Mouse (Mus musculus): ENCODE results near the gene Dennd6a. TPM values are rescaled to one million over a fixed set of nuclear protein-coding genes. Genes with fewer than 3 reads are reported as not detected.
"Not testable (repeated sequence)": the region's sequence is repeated elsewhere in the genome, so short reads cannot be mapped to it uniquely, and the experiment has no call there.

The Dennd6a gene
- total RNA-seq (2021): 10 to 100 TPM; 21.5 to 24.3 TPM
- long read RNA-seq, experiment 1, full-length matches to known transcripts: 13 of 22 reads
- long read RNA-seq, experiment 1, partial matches to known transcripts: 2 of 22 reads
- long read RNA-seq, experiment 1, other reads (novel, unspliced or antisense): 7 of 22 reads
- long read RNA-seq, experiment 2, full-length matches to known transcripts: 18 of 26 reads
- long read RNA-seq, experiment 2, partial matches to known transcripts: 4 of 26 reads
- long read RNA-seq, experiment 2, other reads (novel, unspliced or antisense): 4 of 26 reads

- DNase-seq (ENCODE audit: low spot score in 2 of 2): not testable (repeated sequence)
Observed at GRCm38 (mm10) chr14:26573556-26573955, at the start of gene Dennd6a. Dennd6a (plus strand) TSS chr14:26573856.

GRCm38 (mm10) chr14:26525955-26526354, 47.7 kb upstream of the Dennd6a start:
- no peak for DNase-seq (ENCODE audit: low spot score in 2 of 2)

- DNase-seq (ENCODE audit: low spot score in 2 of 2): no peak
Observed at GRCm38 (mm10) chr14:26528296-26528695, 45.4 kb upstream of the Dennd6a start.

- DNase-seq (ENCODE audit: low spot score in 2 of 2): no peak
Observed at GRCm38 (mm10) chr14:26530350-26530749, 43.3 kb upstream of the Dennd6a start.

GRCm38 (mm10) chr14:26531410-26532313, 42.0 kb upstream of the Dennd6a start:
- no peak for DNase-seq (ENCODE audit: low spot score in 2 of 2)

GRCm38 (mm10) chr14:26532752-26533151, 40.9 kb upstream of the Dennd6a start:
- no peak for DNase-seq (ENCODE audit: low spot score in 2 of 2)

GRCm38 (mm10) chr14:26533267-26533666, 40.4 kb upstream of the Dennd6a start:
- peak in 1 of 2 experiments; percentile 18 for DNase-seq (ENCODE audit: low spot score in 2 of 2)

- DNase-seq (ENCODE audit: low spot score in 2 of 2): peak; percentile 21 to 40
Observed at GRCm38 (mm10) chr14:26533821-26534756, 39.6 kb upstream of the Dennd6a start.

- DNase-seq (ENCODE audit: low spot score in 2 of 2): peak; percentile 97 to 99
Observed at GRCm38 (mm10) chr14:26534757-26535479, 38.7 kb upstream of the Dennd6a start, which contains the start of gene Slmap. Slmap (minus strand) TSS chr14:26534931.

- DNase-seq (ENCODE audit: low spot score in 2 of 2): no peak
Observed at GRCm38 (mm10) chr14:26539241-26539640, 34.4 kb upstream of the Dennd6a start.

GRCm38 (mm10) chr14:26540577-26540976, 33.1 kb upstream of the Dennd6a start:
- DNase-seq (ENCODE audit: low spot score in 2 of 2): no peak

GRCm38 (mm10) chr14:26542136-26542535, 31.5 kb upstream of the Dennd6a start:
- no peak for DNase-seq (ENCODE audit: low spot score in 2 of 2)

GRCm38 (mm10) chr14:26547516-26548488, 25.9 kb upstream of the Dennd6a start:
- DNase-seq (ENCODE audit: low spot score in 2 of 2): no peak

- DNase-seq (ENCODE audit: low spot score in 2 of 2): no peak
Observed at GRCm38 (mm10) chr14:26550712-26551111, 22.9 kb upstream of the Dennd6a start.

- no peak for DNase-seq (ENCODE audit: low spot score in 2 of 2)
Observed at GRCm38 (mm10) chr14:26552441-26552840, 21.2 kb upstream of the Dennd6a start.

GRCm38 (mm10) chr14:26552853-26553252, 20.8 kb upstream of the Dennd6a start:
- no peak for DNase-seq (ENCODE audit: low spot score in 2 of 2)

- no peak for DNase-seq (ENCODE audit: low spot score in 2 of 2)
Observed at GRCm38 (mm10) chr14:26557581-26557980, 16.1 kb upstream of the Dennd6a start.

GRCm38 (mm10) chr14:26558536-26558935, 15.1 kb upstream of the Dennd6a start:
- DNase-seq (ENCODE audit: low spot score in 2 of 2): no peak

GRCm38 (mm10) chr14:26562247-26562646, 11.4 kb upstream of the Dennd6a start:
- no peak for DNase-seq (ENCODE audit: low spot score in 2 of 2)
